Mouse (Mus musculus) adrenal gland, adult (tissue): ENCODE data around the gene Gm4756.
"Not testable (repeated sequence)": the region's sequence is repeated elsewhere in the genome, so short reads cannot be mapped to it uniquely, and the experiment has no call there.

ENCODE experiments used
- DNase-seq, 2 experiments: peaks; one replicate each; pipeline ENCODE4 v3.0.0; 2022 to 2023; ENCODE audit warnings: low spot score in 1 of 2; ENCODE audit not compliant: inconsistent age in 2 of 2

Gm4756 gene

GRCm38 (mm10) chr12:72649611-72650330, at the start of gene Gm4756:
TSS of gene Gm4756 (minus strand) at chr12:72649661.
- no peak for DNase-seq

- DNase-seq: peak; percentile 29 to 71
These were observed 45.5 kb upstream of the Gm4756 start for GRCm38 (mm10) chr12:72694901-72695463.

GRCm38 (mm10) chr12:72694438-72694837, 45.0 kb upstream of the Gm4756 start:
- peak; percentile 19 to 63 for DNase-seq

- DNase-seq: peak; percentile 14 to 85
These were observed 44.4 kb upstream of the Gm4756 start for GRCm38 (mm10) chr12:72693895-72694294.

GRCm38 (mm10) chr12:72688281-72688680, 38.8 kb upstream of the Gm4756 start:
- not testable (repeated sequence) for DNase-seq

GRCm38 (mm10) chr12:72687741-72688140, 38.3 kb upstream of the Gm4756 start:
- DNase-seq: not testable (repeated sequence)

- DNase-seq: not testable (repeated sequence)
These were observed 37.1 kb upstream of the Gm4756 start for GRCm38 (mm10) chr12:72686566-72686965.

- DNase-seq: no peak
These were observed 34.2 kb upstream of the Gm4756 start for GRCm38 (mm10) chr12:72683612-72684011.

- DNase-seq: peak; percentile 23 to 49
These were observed 33.2 kb upstream of the Gm4756 start for GRCm38 (mm10) chr12:72682511-72683282.

- DNase-seq: no peak
These were observed 32.5 kb upstream of the Gm4756 start for GRCm38 (mm10) chr12:72681919-72682318.

- no peak for DNase-seq
These were observed 30.2 kb upstream of the Gm4756 start for GRCm38 (mm10) chr12:72679635-72680034.

GRCm38 (mm10) chr12:72674820-72675219, 25.4 kb upstream of the Gm4756 start:
- no peak for DNase-seq

GRCm38 (mm10) chr12:72674079-72674797, 24.8 kb upstream of the Gm4756 start:
- DNase-seq: no peak

GRCm38 (mm10) chr12:72671516-72672135, 22.2 kb upstream of the Gm4756 start:
- DNase-seq: peak in 1 of 2 experiments; percentile 50

GRCm38 (mm10) chr12:72670921-72671320, 21.5 kb upstream of the Gm4756 start:
- no peak for DNase-seq

GRCm38 (mm10) chr12:72667868-72668469, 18.5 kb upstream of the Gm4756 start:
- DNase-seq: peak in 1 of 2 experiments; percentile 16

- peak in 1 of 2 experiments; percentile 47 for DNase-seq
These were observed 16.6 kb upstream of the Gm4756 start for GRCm38 (mm10) chr12:72666015-72666414.

- DNase-seq: peak; percentile 95 to 97
These were observed 15.4 kb upstream of the Gm4756 start, which contains the start of gene Dhrs7 for GRCm38 (mm10) chr12:72664735-72665337. TSS of gene Dhrs7 (minus strand) at chr12:72664909.

- DNase-seq: peak; percentile 55 to 84
These were observed 14.7 kb upstream of the Gm4756 start for GRCm38 (mm10) chr12:72664020-72664734.
